Mouse (Mus musculus) cerebellum, adult (tissue): ENCODE measurements at regions not wholly inside any gene's neighbourhood (a gene's known extent, or its start where the extent isn't known, plus 50 kb on each side); places are given as distances from the start of the nearest gene placed in this dataset.

Experiments
- ATAC-seq: cut with Nextera tagmentation; 2 replicates; pipeline ENCODE4 v1.9.2; 2017; ENCODE audit warnings: mild to moderate bottlenecking, moderate library complexity, mixed read lengths; ENCODE audit not compliant: insufficient number of reproducible peaks, low FRiP score, low TSS enrichment

- ATAC-seq: no peak
Measured at GRCm38 (mm10) chr1:34930571-34930970, 80.8 kb downstream of the Plekhb2 start.

GRCm38 (mm10) chr1:34943196-34943595 is 93.4 kb downstream of the Plekhb2 start:
- ATAC-seq: no peak

- no peak for ATAC-seq
Measured at GRCm38 (mm10) chr1:34961633-34962507, 112.1 kb downstream of the Plekhb2 start.

- ATAC-seq: no peak
Measured at GRCm38 (mm10) chr1:34962508-34962885, 112.7 kb downstream of the Plekhb2 start.

GRCm38 (mm10) chr1:34974801-34975200 is 125.0 kb downstream of the Plekhb2 start:
- no peak for ATAC-seq

- ATAC-seq: no peak
Measured at GRCm38 (mm10) chr1:34978156-34978555, 128.4 kb downstream of the Plekhb2 start.

GRCm38 (mm10) chr1:34979350-34979749 is 129.6 kb downstream of the Plekhb2 start:
- ATAC-seq: no peak

GRCm38 (mm10) chr1:34981934-34982333 is 132.2 kb downstream of the Plekhb2 start:
- no peak for ATAC-seq

- no peak for ATAC-seq
Measured at GRCm38 (mm10) chr1:34982966-34983365, 133.2 kb downstream of the Plekhb2 start.

- ATAC-seq: no peak
Measured at GRCm38 (mm10) chr1:34986861-34987260, 137.1 kb downstream of the Plekhb2 start.

- ATAC-seq: no peak
Measured at GRCm38 (mm10) chr1:34987650-34988221, 138.0 kb downstream of the Plekhb2 start.

GRCm38 (mm10) chr1:34988225-34988624 is 138.4 kb downstream of the Plekhb2 start:
- no peak for ATAC-seq

- no peak for ATAC-seq
Measured at GRCm38 (mm10) chr1:35000801-35001200, 151.0 kb downstream of the Plekhb2 start.

- ATAC-seq: no peak
Measured at GRCm38 (mm10) chr1:35017471-35017870, 167.7 kb downstream of the Plekhb2 start.

GRCm38 (mm10) chr1:35032619-35033018 is 182.8 kb downstream of the Plekhb2 start:
- ATAC-seq: no peak

- ATAC-seq: no peak
Measured at GRCm38 (mm10) chr1:35072811-35073210, 223.0 kb downstream of the Plekhb2 start.

GRCm38 (mm10) chr1:35094873-35095272 is 245.1 kb downstream of the Plekhb2 start:
- ATAC-seq: no peak

- no peak for ATAC-seq
Measured at GRCm38 (mm10) chr1:35095785-35096184, 246.0 kb downstream of the Plekhb2 start.

- ATAC-seq: no peak
Measured at GRCm38 (mm10) chr1:35106665-35107064, 256.9 kb downstream of the Plekhb2 start.

- no peak for ATAC-seq
Measured at GRCm38 (mm10) chr1:35109801-35110200, 260.0 kb downstream of the Plekhb2 start.

- no peak for ATAC-seq
Measured at GRCm38 (mm10) chr1:35115521-35115920, 265.7 kb downstream of the Plekhb2 start.

GRCm38 (mm10) chr1:35137907-35138306 is 288.1 kb downstream of the Plekhb2 start:
- no peak for ATAC-seq
